9 mouse cellular contexts compared by ENCODE assay signal in the genomic region with DNA sequence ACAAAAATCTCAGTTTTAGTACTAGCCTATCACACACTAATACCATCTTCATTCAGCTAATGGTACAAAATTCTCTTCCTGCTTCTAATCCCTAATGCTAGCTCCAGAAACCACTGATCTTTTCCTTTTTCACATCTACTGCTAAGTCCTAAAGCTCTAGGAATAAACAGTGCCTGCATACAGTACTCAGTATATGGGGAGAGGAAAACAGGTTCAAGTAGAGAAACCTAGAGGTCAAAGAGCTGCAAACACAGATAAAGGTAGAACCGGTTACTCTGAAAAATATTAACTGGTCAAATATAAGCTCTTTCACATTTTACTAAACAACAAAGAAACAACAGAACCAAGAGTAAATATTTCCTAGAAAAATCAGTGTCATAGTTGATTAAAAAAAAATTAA. TPM values are rescaled to one million over a fixed set of nuclear protein-coding genes. Genes with fewer than 3 reads are reported as not detected.
DNase-seq lines count a peak whose midpoint lies in the region; ATAC-seq and TF ChIP-seq lines count a peak whose summit lies in the region.
"Had no signal": no experiment of that assay in that cellular context is flagged by ENCODE, and none has a peak within 500 bp of the region (broad histone marks: within the 10 kb centered on the region; RNA-seq: fewer than 3 reads in every experiment).

No protein-coding gene starts in this region.

- WGBS in lung, adult 2 months, result 9% methylated on average over 1 of the region's 1 CpGs
- 65% methylated on average over 1 of the region's 1 CpGs for WGBS in forebrain, embryonic 11.5 days
- WGBS in limb, embryonic 11.5 days, result 38% methylated on average over 1 of the region's 1 CpGs
- WGBS in neural tube, embryonic 13.5 days, result 52% methylated on average over 1 of the region's 1 CpGs
- 8% methylated on average over 1 of the region's 1 CpGs for whole genome bisulfite sequencing in thymus, adult 2 months

- no peak for TF ChIP-seq CTCF in lung, adult 2 months (IDR thresholded peaks at IDR 0.05; ENCODE audit: insufficient read depth, low read length)
- no peak for TF ChIP-seq CTCF in thymus, adult 2 months (IDR thresholded peaks at IDR 0.05; ENCODE audit: borderline replicate concordance, control insufficient read depth, extremely low read depth, insufficient read depth, low read length, poor library complexity)

- DNase-seq in lung, adult 2 months, result no peak
- no peak for DNase-seq in lung, postnatal 10 days
- no peak for DNase-seq in forebrain, embryonic 11.5 days (ENCODE audit: low spot score)
- no peak for DNase-seq in limb, embryonic 11.5 days (ENCODE audit: low spot score)
- DNase-seq in thymus, postnatal 36 days, result no peak
- no peak for DNase-seq in thymus, adult 2 months
- DNase-seq in urinary bladder, postnatal 14 days (ENCODE audit: low spot score), result no peak
- DNase-seq: right cerebral cortex, postnatal 14 days had no signal

- H3K9me3 ChIP-seq in forebrain, embryonic 11.5 days (ENCODE audit: control insufficient read depth, low read length), result no peaks in the 10 kb centered on the region
- no peaks in the 10 kb centered on the region for H3K9me3 ChIP-seq in limb, embryonic 11.5 days (ENCODE audit: control insufficient read depth, low read length)
- no peaks in the 10 kb centered on the region for H3K9me3 ChIP-seq in neural tube, embryonic 13.5 days

- no peak for ATAC-seq in forebrain, embryonic 11.5 days (replicated peaks; ENCODE audit: low FRiP score)
- no peak for ATAC-seq in limb, embryonic 11.5 days (ENCODE audit: insufficient number of reproducible peaks, low FRiP score, low TSS enrichment, low read depth)
- no peak for ATAC-seq in neural tube, embryonic 13.5 days (ENCODE audit: low read depth)

- no peak overlapping the region for H3K27ac ChIP-seq in forebrain, embryonic 11.5 days (ENCODE audit: low read depth, low read length)
- H3K27ac ChIP-seq in limb, embryonic 11.5 days (replicated peaks; ENCODE audit: low read depth, low read length), result no peak overlapping the region
- no peak overlapping the region for H3K27ac ChIP-seq in neural tube, embryonic 13.5 days (replicated peaks)
- no peak overlapping the region for H3K27ac ChIP-seq in thymus, adult 2 months (ENCODE audit: control insufficient read depth, insufficient read depth, low read length)

- TF ChIP-seq POLR2A in lung, adult 2 months (IDR thresholded peaks at IDR 0.05; ENCODE audit: borderline replicate concordance, extremely low read depth, low read depth, low read length), result no peak
- no peak for TF ChIP-seq POLR2A in thymus, adult 2 months (IDR thresholded peaks at IDR 0.05; ENCODE audit: control insufficient read depth, extremely low read depth, insufficient read depth, low read length, poor library complexity)

- H3K4me1 ChIP-seq in lung, adult 2 months (ENCODE audit: control insufficient read depth, insufficient read depth, low read length), result peaks cover 16% of the 10 kb centered on the region
- H3K4me1 ChIP-seq in forebrain, embryonic 11.5 days (replicated peaks; ENCODE audit: control insufficient read depth, insufficient read depth, low read length), result no peaks in the 10 kb centered on the region
- H3K4me1 ChIP-seq in limb, embryonic 11.5 days (ENCODE audit: control insufficient read depth, insufficient read depth, low read length), result peaks cover 3% of the 10 kb centered on the region; the same call in 1 of the 2 replicates
- H3K4me1 ChIP-seq in neural tube, embryonic 13.5 days (replicated peaks), result peaks cover 42% of the 10 kb centered on the region
- H3K4me1 ChIP-seq in thymus, adult 2 months (replicated peaks; ENCODE audit: control insufficient read depth, insufficient read depth, low read length), result no peaks in the 10 kb centered on the region; the same call in 1 of the 2 replicates

- H3K9ac ChIP-seq in forebrain, embryonic 11.5 days (ENCODE audit: low read length), result peak overlapping the region; percentile 39; the same call in 1 of the 2 replicates
- no peak overlapping the region for H3K9ac ChIP-seq in limb, embryonic 11.5 days (ENCODE audit: low read length)
- peak overlapping the region; percentile 62; the same call in 1 of the 2 replicates for H3K9ac ChIP-seq in neural tube, embryonic 13.5 days

- H3K36me3 ChIP-seq in forebrain, embryonic 11.5 days (ENCODE audit: control insufficient read depth, insufficient read depth, low read length), result no peaks in the 10 kb centered on the region
- no peaks in the 10 kb centered on the region for H3K36me3 ChIP-seq in limb, embryonic 11.5 days (ENCODE audit: control insufficient read depth, insufficient read depth, low read length)
- no peaks in the 10 kb centered on the region for H3K36me3 ChIP-seq in neural tube, embryonic 13.5 days
- no peaks in the 10 kb centered on the region for H3K36me3 ChIP-seq in thymus, adult 2 months (ENCODE audit: control insufficient read depth, insufficient read depth, low read length)

- peak overlapping the region; percentile 83; the same call in 1 of the 2 replicates for H3K4me2 ChIP-seq in forebrain, embryonic 11.5 days (ENCODE audit: low read depth, low read length, severe bottlenecking)
- H3K4me2 ChIP-seq in limb, embryonic 11.5 days (ENCODE audit: low read depth, severe bottlenecking), result peak overlapping the region; percentile 86
- H3K4me2 ChIP-seq in neural tube, embryonic 13.5 days, result peak overlapping the region; percentile 74

- H3K27me3 ChIP-seq in forebrain, embryonic 11.5 days (ENCODE audit: control insufficient read depth, insufficient read depth, low read length), result no peaks in the 10 kb centered on the region
- H3K27me3 ChIP-seq in limb, embryonic 11.5 days (ENCODE audit: control insufficient read depth, insufficient read depth, low read length), result no peaks in the 10 kb centered on the region
- H3K27me3 ChIP-seq in neural tube, embryonic 13.5 days, result no peaks in the 10 kb centered on the region
- no peaks in the 10 kb centered on the region for H3K27me3 ChIP-seq in thymus, adult 2 months (ENCODE audit: control insufficient read depth, insufficient read depth, low read length)

- H3K4me3 ChIP-seq in lung, adult 2 months (replicated peaks; ENCODE audit: extremely low read depth, low read depth, low read length), result peak overlapping the region; percentile 34
- peak overlapping the region; percentile 98 for H3K4me3 ChIP-seq in forebrain, embryonic 11.5 days (ENCODE audit: low read depth, low read length)
- H3K4me3 ChIP-seq in limb, embryonic 11.5 days (ENCODE audit: low read depth, low read length), result no peak overlapping the region
- peak overlapping the region; percentile 95 for H3K4me3 ChIP-seq in neural tube, embryonic 13.5 days
- H3K4me3 ChIP-seq in thymus, adult 2 months (ENCODE audit: control insufficient read depth, insufficient read depth, low read length), result no peak overlapping the region

RNA-seq across cellular contexts. Expression of a gene that starts 1.9 kb away (rescaled TPM):
- polyA plus RNA-seq in lung, adult 2 months (2012; rRNA removed), result 6.8 and 13.2 TPM in 2 replicates
- 47.9 and 51.7 TPM in 2 replicates for polyA plus RNA-seq in forebrain, embryonic 11.5 days (2014; fragmentation: Nextera tagmentation; extraction: Ambion mirVana)
- 51.9 and 56.4 TPM in 2 replicates for polyA plus RNA-seq in limb, embryonic 11.5 days (2014; fragmentation: Nextera tagmentation; extraction: Ambion mirVana)
- polyA plus RNA-seq in neural tube, embryonic 13.5 days (2015; fragmentation: Nextera tagmentation; extraction: Ambion mirVana), result 29.3 and 33.9 TPM in 2 replicates
- 15.3 and 16.3 TPM in 2 replicates for polyA plus RNA-seq in thymus, adult 2 months (2012; rRNA removed)

Comparison
In these comparisons a context has a peak if more than half of its experiments do, and no peak if none do; other contexts are left out.
1. H3K4me3 ChIP-seq: peak in lung, adult 2 months (single experiment), forebrain, embryonic 11.5 days (single experiment) and neural tube, embryonic 13.5 days (single experiment); none in limb, embryonic 11.5 days (single experiment) and thymus, adult 2 months (single experiment).
2. Peak in every context shown above with its lines, with median percentiles within 50 percentile points of each other: H3K4me2 ChIP-seq.